Mouse (Mus musculus): ENCODE measurements around the gene Prm3.
A peak's percentile ranks its signal among the peaks of the same experiment; 100 is the strongest.

The Prm3 gene

DNA sequence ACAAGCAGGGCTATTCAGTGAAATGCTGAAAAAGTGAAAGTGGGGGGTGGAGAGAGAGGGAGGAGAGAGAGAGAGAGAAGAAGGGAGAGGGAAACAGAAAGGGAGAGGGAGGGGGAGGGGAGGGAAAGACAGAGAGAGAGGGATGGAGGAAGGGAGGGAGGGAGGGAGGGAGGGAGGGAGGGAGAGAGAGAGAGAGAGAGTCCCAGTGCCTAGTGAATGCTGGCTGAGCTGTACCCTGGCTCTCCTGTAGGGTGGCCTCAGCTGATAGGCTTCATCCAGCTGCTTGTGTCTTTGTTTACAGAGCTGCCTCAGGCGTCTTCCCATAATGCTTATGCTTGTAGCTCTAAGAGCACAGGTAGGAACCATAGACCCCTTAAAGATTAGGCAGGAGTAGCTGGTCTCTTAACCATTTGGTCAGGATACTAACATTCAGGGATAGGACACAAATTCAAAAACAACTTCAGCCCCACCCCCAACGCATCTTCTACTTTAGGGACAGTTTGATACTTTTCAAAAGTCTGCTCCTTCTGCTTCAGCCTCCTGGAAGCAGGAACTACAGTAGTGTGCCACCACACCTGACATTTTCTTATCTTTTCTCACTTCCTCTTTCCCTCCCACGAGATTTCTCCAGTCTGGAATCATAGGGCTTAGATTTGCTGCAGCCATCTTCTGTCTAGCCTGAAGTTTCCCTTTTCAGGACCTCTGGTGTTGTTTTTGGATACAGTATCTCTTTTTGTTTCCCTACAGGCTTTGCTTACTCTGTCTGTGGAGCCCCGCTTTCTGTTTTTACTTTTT, 20.0 kb downstream of the Prm3 start:
- no peak for DNase-seq (ENCODE audit: low read depth, low spot score)

DNA sequence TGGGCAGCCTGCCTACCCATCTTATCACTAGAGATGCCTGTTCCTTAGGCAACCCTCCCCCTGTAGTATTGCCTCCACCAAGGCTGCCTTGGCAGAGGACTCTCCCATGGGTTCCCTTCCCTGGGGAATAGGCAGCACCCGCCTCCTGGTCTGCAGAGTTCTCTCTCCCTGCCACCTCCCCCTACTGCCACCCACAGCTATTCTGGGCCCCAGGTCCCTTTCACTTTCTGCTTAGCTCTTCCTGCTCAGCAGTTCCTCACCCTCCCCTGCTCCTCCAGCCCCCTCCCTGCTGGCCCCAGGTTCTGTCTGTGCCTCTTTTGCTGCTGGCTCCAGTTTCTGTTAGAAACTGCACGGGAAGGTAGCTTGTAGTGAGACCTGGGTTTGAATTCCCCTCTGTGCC, 21.1 kb downstream of the Prm3 start:
- peak; percentile 83 for DNase-seq (ENCODE audit: low read depth, low spot score)

DNA sequence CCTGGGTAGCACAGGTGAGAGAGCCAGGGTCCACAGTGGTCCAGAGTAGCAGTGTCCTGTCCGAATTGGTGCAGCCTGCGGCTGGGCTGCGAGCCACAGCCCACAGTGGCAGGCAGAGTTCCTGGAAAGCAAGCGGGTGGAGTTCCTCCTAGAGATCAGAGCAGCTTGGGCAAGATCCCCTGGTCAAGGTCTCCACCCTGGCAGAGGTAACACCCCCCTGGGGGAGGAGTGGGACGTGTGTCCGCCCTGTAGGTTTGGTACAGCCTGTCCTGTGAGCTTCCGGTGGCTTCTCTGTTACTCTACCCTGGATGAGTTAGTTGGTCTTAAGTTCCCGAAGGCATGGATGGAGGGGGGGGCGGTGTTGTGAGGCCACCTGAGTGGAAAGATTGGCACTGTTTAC, 21.9 kb downstream of the Prm3 start:
- no peak for DNase-seq (ENCODE audit: low read depth, low spot score)

DNA sequence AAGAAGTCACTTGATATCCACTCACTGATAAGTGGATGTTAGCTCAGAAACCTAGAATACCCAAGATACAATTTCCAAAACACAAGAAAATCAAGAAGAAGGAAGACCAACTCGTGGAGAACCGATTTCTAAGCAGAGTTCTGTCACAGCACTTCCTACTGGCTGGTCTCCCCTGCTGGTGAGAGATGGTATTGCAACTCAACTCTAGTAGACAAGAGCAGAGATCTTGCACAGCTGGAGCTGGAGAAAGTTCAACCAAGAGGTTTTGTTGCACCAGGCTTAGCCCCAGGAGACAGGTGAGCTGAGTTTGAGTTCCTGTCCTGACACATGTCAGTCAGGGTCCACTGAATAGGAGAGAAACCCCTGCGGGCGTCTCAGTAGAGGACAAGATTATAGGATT, 23.6 kb downstream of the Prm3 start:
- peak; percentile 90 for DNase-seq (ENCODE audit: low read depth, low spot score)

DNA sequence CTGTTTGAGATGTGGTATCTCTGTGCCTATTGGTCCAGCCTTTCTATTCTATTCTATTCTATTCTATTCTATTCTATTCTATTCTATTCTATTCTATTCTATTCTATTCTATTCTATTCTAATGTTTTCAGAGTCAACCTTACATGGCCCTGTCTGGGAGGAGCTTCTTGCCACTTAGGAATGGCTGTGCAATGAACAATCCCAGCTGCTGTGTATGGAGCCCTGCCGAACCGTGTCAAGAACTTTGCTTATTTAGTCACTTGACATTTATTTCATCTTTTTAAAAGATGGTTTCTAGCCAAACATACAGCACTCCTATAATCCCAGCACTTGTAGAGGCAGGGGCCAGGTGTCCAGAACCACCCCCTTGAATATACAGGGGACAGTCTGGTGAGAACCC, 26.4 kb downstream of the Prm3 start:
- DNase-seq (ENCODE audit: low read depth, low spot score) = no peak

DNA sequence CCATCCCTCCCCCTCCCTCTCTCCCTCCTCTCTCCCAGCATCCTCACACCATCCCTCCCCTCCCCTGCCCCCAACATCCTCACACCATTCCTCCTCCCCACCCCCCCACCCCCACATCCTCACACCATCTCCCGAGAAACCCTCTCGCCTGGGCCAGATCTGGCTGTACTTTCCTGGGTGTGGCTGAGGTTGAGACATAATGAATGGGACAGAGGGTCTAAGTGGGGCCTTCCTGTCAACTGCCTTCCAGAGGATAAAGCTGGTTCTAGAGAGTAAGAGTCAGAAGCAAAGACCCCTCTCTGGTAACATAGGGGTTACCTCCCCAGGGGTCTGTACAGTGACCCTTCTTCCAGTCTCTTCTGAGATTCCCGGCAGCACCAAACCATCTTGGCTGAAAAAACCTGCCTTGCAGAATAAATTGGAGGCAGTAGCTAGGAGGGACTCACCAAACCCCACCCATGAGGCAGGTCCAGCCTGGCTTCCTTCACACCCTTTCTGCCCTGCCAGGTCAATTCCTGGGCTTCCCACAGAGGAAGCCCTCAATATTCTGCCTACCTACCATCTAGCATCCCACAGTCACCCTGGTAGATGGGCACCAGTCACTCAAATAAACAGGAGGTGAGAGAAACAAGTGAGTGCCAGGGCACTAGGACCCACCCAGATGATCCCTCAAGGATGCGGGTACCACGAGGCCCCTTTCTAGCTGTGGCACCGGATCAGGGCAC, 27.0 kb downstream of the Prm3 start:
- DNase-seq (ENCODE audit: low read depth, low spot score) = no peak

DNA sequence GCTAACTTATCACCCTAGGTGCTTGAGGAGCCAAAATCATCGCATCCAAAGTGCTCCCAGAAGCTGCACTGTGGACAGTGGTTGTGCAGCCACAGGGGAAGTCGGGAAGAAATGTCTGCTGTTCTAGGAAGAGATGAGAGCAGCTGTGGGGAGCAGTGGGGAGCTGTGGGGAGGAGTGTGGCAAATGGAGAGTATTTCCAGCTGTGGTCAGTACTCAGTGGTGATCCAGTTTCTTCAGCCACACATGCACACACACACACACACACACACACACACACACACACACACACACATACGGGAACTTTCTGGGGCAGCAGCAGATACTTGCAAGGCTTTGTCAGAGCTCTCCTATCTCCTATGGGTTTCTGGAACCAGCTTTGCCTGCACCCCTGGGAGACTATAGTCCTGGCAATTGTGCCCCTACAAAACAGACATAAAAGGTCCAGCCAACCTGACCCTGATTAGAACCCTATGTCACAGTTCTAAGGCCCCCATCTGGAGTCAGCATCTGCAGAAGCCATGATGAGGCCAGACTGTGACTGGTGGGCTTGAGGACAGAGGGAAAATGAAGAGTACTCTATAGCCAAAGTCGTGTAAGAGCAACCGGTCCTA, 28.0 kb downstream of the Prm3 start:
- DNase-seq (ENCODE audit: low read depth, low spot score) = no peak

DNA sequence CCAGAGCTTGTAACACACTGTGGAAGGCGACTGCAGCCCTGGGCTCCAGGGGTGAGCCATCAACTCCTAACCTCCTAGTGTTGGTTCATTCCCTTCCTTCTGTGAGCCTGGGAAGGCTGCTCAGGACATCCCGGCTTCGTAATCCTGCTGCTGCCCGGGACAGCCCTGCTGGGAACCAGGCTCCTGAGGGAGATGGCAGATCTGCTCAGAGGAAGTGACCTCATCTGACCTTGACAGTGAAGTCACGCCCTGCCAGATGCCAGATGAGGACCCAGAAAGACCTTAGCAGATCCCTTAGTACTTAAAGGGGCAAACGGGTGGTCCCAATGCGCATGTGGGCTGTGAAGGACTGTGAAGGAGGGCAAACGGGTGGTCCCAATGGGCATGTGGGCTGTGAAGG, 29.5 kb downstream of the Prm3 start:
- no peak for DNase-seq (ENCODE audit: low read depth, low spot score)

DNA sequence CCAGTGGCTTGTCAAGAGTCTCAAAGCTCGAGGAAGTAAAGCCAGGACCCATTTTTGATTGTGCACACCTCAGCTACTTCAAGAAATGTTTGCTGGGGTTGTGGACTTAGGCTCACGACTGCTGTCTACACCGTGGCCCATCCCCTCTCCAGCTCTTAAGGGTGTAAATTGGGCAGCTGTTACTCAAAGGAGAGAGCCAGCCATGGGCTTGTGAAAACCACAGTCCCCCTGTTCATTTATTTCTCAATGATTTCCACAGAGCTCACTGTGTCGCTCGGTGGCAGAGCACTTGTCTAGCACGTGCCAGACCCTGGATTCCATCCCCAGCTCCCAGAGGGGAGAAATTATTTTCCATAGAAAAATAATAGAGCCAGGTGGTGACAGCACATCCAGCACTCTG, 34.5 kb downstream of the Prm3 start:
- no peak for DNase-seq (ENCODE audit: low read depth, low spot score)

DNA sequence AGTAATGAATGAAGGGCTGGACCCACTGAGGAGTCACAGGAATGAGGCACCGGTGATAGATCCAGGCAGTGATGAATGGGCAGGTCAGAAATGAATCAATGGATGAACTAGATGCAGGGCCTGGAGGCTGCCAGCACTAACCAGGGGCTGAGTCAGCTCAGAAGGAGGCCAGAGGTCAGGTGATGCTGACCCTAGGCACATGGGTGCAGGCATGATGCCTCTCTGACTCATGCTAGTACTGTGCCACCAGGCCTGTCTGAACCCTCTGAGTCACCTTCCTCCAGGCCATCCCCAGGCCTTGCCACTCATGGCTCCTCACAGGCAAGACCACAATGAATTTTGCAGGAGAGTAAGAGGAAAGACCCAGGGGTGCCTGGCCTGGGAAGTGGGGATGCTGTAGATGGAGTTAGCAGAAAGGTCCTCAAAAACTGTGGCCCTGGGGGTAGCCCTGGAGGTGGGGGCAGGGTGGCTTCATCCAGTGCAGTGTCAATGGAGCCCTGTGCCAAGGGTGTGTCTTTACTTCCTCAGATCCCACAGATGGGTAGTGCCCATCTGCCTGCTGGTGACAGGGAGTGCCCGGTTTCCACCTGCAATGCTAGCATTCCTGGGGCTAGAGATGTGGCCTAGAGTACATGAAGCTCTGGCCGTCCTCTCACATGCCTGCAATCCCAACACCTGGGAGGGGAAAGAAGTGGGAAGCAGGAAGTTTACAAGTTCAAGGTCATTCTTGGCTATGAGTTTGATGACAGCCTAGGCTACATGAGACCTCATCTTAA, 36.0 kb downstream of the Prm3 start:
- peak; percentile 9 for DNase-seq (ENCODE audit: low read depth, low spot score)

DNA sequence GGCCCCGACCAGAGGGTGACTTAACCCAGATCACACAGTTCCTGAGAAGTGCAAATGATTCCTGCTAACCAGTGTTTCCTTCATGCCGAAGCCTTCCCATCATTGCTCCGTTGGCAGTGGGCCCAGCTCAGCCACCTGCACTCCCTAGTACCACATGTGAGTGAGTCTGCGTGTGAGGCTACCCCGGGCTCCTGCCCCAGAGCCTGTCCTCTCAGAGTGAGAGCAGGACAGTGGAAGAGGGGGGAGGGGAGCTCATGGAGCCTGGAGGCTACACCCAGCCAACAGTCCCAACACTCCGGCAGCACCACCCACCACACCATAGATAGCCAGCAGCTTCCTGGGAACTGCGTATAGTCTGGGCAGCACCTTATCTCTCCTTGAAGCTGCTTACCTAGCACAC, 40.9 kb downstream of the Prm3 start:
- DNase-seq (ENCODE audit: low read depth, low spot score) = peak; percentile 85

DNA sequence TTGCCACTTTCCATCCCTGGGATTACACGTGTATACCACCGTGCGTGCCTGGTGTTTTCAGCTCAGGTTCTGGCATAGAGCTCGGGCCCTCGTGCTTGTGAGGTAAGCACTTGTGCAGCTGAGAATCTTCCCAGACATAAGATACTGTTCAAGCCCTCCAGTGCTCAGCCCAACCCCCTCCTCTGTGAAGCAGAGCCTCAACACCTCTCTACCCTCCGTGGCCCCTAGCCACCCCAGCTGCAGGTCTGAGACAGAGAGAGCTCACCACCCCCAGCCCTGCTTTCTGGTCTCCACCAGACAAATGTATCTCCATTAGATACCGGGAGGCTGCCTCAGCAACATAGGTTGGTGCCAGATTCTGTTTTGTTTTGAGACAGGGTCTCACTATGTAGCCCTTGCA, 41.5 kb downstream of the Prm3 start:
- DNase-seq (ENCODE audit: low read depth, low spot score) = no peak

DNA sequence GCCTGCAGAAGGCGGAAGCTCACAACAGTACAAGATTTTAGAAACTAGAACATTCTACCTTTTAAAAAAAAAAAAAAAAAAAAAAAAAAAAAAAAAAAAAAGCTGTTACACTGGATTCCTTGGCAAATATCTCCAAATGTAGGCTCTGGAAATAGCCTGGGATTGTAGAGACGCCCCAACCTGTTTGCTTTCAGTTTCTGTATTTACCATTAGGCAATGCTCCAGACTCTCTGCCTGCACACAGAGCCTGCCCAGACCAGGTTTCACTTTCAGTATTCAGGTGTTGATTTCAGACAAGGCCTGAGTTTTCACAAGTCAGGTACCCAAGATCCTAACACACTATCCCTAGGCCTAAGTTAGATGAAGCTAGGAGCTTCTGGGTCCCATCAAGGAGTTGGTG, 49.6 kb downstream of the Prm3 start:
- peak; percentile 28 for DNase-seq (ENCODE audit: low read depth, low spot score)
